Mouse (Mus musculus) embryo, embryonic 9.5 days (tissue): ENCODE measurements around the gene Larp7.

Source experiments
- DNase-seq: peaks from one replicate; pipeline ENCODE4 v3.0.0-alpha.2; 2017; ENCODE audit errors: extremely low spot score

Gene Larp7

DNA sequence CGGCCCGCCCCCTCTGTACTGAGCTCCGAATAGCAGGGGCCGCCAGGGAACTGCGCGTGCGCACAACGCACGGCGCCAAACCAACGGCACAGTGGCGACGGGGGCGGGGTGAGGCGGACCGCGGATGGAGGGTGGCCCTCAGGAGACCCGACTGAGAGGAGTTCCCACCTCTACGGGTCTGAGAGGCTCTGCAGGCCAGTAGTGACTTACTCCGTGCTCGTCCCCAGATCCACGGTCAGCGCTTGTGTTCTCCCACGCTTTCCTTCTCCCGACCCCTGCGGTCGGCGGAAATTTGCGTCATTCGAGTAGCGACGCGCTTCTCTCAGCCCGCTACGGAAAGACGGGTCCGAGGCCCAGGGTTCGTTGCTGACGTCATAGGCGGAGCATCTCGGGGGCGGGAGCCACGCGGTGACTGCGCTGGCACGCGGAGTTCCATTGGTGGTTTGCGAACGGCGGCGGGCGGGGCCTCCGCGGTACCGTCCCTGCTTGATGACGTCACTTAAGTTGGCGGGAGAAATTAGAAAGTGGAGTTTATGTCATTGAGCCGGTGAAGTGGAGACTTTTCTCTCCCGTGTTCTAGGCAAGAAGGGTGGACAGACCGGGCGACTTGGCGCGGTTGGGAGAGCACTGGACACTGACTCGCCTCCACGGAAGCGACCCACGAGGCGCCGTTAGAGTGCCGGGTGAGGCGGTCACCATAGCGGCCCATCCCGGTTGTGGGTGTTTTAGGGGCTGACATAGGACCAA is at the start of gene Larp7, which contains the start of gene Zgrf1:
Larp7 (minus strand) TSS at position 377 of the 747 bp plus-strand sequence.
Zgrf1 (plus strand) TSS at position 517 of the 747 bp plus-strand sequence.
- peak; percentile 98 for DNase-seq

DNA sequence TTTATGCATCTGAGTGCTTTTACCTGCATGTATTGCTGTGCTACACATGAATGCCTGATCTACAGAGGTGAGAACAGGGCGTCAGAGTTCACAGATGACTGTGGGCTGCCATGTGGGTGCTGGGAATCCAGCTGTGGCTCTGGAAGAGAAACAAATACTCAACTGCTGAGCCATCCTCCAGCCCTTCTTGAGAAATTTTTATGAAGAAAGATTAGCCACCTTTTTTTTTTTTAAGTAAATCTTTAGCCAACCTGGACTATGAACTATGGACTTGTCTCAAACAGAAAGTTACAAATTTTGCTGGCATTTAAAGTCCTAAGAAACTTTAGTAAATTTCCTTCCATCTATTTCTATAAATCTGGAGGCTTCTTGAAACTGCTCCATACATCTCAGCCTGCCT is 44.0 kb upstream of the Larp7 start:
- DNase-seq = no peak

DNA sequence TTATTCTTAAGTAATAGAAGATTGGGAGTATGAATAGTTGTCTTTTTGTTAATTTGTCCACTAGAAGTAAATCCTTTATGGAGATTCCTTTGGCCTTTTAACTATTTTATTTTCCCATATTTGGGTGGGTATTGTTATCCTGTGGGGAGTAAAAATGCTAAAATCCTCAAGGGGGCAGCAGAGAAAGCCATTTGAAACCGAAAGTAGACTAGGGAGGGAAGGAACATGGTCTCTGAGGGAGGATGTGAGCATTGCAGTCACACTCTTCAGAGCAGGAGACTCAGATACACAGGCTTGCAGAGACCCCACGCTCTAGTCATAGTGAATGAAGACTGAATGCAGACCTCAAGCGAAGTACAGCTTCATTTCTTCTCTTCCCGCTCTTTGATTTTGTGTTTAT is 19.4 kb upstream of the Larp7 start:
- DNase-seq = peak; percentile 42

DNA sequence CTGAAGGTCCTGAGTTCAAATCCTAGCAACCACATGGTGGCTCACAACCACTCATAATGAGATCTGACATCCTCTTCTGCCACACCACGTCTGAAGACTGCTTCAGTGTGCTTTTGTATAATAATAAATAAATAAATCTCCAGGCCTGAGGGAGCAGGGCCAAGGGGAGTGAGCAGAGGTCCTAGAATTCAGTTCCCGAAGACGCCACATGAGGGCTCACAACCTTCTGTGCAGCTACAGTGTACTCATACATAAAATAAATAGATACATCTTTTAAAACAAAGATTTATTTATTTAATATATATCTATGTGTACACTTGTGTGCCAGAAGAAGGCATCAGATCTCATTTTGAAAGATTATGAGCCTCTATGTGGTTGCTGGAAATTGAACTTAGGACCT is 12.0 kb upstream of the Larp7 start:
- DNase-seq = no peak

DNA sequence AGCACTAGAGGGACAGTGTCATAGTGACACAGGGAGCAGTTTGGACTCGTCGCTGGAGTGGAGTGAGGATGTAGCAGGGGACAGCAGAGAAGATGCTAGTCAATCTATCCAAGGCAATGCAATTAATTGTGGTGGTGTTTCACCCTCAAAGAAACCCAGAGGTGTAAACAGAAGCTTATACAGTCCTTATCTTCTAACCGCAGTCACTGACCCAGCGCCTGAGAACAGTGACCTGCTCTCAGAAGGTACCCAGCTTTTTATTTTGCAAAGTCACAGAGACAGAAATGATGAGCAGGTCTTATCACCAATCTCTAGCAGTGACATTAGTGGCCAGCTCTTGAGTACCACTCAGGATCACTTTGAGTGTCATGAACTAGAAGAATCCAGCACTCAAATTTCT is 9.8 kb upstream of the Larp7 start:
- DNase-seq = no peak

DNA sequence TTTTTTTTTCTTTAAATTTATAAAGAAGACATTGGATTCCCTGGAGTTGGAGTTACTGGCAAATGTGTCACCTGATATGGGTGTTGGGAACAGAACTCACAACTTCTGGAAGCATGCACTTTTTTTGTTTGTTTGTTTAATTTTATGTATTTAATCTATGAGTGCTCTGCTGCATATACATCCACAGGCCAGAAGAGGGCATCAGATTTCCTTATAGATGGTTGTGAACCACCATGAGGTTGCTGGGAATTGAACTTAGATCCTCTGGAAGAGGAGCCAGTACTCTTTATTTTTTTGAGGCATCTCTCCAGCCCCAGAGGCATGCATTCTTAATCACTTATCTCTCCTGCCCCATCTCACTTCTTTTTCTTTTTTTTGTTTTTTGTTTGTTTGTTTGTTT is 5.1 kb upstream of the Larp7 start:
- no peak for DNase-seq

DNA sequence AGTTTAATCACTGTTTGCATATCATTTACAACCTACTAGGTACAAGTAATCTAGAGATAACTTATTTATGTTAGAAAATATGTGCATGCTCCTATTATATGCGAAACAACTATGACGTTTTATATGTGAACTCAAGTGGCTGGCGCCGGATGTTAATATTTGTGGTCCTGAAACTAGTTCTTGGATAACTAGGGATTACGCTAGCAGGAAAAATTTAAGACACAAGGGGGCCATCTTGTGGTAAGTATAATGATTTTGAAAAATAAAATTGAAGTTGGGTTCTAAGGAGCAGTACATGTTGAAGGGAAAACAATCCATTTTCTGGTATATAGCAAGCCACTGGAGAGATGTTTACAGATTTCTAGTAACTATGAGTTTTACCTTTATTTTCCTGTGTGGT is 1.6 kb upstream of the Larp7 start:
- DNase-seq = no peak

DNA sequence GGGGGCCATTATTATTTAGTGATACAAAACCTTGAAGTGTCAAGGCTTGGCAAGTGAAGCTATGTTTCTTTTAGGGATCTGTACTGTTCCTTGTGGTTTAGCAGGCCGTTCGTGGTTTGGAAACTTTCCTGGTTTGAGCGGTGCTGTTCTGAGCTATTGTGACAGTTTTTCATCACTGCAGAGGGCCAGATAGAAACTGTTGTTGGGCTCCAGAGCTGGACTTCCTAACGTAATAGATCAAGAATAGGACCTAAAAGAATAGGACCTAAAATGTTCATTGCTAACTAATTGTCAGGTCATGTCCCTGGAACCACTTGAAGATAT is 533 bp upstream of the Larp7 start:
- no peak for DNase-seq

DNA sequence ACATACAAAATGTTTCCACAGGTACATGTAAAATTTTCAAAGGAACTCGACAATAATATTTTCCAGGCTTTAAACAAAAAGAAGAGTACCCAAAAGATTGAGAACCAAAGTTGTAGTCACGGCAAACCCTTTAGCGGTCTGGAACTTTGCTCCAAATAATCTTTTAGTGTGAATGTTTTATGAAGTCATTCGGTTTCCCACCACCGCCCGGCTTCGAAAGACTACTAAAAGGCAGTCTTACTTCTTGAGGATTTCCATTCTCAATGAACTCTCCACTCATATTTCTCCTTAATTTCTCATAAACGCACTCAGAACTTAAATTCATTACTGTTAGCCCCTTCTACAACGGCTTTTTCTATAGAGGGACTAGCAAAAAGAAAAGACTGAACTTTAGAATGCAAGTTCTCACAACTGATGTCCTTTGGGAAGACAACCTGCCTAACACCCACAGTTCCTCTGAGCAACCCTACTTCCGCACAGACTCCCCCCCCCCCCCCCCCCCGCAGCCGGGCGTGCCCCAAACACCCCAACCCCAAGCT is 646 bp downstream of the Larp7 start:
- DNase-seq = no peak

DNA sequence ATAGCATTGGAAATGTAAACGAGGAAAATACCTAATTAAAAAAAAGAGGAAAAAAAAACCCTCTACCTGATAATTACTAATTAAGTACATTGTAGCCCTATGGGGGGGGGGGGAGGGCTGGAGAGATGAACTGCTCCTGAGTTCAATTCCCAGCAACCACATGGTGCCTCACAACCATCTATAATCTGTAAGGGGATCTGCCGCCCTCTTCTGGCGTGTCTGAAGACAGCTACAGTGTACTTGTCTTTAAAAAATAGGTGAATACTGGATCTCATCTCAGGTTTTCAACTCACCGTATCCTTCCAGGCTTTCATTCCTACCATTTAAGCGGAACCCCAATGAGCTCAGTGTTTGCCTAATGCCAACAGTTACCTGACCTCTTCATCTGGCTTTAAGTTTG is 5.3 kb downstream of the Larp7 start:
- DNase-seq = peak; percentile 38

DNA sequence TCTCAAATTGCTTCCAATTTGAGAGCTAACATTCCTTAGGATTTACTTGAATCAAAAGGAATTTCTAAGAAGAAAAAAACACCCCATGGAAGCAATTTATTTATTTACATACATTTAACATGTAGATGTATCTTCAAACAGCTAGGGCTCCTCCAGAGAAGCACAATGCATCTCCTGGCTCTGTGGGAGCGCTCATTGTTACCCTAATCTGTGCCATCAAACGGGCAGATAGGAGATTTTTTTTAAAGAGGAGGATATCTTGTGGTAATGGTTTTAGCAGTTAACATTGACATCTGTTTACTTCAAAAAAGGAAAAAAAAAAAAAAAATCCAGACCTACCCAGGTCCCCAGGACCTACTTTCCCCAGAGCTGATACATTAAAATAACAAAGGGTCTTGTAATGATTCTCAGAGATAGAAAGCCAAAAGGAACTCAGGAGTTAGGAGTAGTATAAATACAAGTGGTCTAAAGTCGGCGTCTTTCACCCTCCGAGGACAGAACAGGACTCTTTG is 8.5 kb downstream of the Larp7 start:
- DNase-seq = no peak

DNA sequence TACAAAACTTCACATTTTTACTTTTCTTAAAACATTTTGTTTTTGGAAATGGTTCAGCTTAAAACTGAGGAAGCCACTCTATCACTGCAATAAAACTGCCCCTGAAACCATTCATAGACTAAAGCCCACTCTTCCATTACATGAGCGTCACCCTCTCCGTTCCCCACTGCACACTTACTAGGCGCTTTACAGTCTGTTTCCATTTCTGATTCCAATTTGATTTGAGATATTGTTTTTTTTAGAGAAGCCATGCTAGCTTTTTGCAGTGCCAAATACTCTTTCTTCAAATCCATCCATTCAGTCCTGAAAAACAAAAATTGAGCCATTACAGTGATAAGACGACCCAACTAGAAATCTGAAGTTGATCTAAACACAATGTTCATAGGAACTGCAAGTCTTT is 9.2 kb downstream of the Larp7 start:
- DNase-seq = no peak

DNA sequence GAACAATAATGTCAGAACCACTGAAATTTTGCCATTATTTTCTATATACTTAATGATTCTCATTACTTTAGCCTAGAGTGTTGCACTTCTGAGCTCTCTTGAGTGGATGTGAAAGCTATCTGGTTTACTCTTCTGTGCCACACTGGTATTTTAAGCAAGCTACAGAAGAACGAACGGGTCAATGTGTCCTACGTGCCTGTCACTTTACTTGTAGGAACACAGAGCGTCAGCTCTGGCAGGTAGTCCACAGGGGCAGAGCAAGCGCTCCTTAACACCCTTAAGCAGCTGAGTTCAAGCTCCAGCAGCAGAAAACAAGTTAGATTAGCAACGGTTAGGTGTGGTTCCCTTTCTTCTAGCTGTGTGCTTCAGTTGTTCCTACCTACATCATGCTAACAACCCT is 14.0 kb downstream of the Larp7 start:
- DNase-seq = no peak

DNA sequence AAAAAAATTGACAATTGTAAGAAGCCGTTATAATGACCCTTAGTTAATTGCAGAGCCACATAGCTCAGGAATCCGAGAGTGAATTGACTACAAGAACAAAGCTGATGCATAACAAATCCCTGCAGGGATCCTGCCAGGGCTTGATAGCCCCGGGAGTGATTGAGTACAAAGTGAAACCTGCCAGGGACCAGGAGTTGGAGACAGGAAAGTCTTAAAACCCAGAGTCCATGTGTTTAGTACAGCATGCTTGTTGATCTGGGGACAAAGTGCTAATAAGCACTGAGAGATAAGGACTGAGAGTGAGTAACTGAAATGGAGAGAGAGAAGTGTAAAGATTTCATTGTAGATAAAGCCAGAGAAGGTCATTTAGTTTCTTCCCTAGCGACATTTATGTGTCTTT is 22.9 kb downstream of the Larp7 start:
- no peak for DNase-seq

DNA sequence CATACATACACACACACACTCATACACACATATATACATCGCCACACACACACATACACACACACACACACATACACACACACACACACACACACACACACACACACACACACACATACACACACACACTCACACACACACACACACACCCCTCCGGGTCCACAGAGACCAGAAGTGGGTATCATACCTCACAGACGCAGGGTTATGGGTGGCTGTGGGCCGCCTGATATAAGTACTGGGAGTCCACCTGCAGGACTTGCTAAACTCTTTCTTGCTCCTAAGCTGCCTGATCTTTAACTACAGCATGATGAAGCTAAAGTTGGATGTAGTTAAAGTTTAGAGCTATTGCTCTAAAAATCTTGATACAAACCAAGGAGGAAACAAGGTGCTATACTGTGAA is 23.3 kb downstream of the Larp7 start:
- no peak for DNase-seq

DNA sequence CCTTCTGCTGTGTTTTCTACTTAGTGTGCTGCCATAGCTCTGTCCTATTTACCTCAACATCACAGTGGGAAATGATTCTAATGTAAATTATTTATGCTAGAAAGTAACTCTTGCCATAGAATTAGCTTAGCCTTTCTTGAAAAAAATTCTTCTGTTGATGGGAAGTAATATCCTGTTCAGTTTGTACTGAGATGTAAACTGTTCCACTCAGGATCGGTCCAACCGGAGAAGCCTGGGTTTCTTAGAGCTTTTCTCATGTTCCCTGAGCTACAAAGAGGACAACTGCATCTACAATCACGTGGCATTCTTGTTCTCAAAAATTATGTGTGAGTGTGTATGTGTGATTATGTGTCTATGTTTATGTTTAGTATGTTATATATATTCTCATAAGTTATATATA is 23.9 kb downstream of the Larp7 start:
- no peak for DNase-seq

DNA sequence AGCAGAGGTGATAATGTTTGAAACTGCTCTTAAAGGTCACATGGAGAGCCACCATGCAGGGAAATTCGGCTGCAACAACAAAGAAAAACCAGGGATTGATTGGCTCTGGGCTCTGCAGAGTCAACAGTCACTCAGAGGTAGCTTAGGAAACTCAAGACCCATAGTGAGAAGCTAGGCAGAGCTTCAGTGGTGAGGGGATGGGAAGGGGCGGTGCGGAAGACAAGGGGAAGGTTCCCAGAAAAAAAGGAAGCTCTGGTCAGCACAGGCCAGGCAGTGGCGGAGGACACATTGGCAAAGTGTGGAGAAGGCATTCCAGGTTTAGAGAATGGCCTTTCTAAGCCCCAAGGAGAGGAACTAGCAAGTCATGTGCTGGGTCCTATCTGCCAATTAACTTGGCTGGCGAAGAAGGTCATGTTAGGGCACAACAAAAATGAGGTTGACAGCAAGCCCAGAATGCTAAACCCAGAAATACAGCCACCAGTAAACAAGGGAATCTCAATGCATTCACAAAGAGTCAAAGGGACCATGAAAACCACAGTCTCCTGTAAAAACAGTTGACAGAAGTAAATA is 25.6 kb downstream of the Larp7 start:
- DNase-seq = no peak

DNA sequence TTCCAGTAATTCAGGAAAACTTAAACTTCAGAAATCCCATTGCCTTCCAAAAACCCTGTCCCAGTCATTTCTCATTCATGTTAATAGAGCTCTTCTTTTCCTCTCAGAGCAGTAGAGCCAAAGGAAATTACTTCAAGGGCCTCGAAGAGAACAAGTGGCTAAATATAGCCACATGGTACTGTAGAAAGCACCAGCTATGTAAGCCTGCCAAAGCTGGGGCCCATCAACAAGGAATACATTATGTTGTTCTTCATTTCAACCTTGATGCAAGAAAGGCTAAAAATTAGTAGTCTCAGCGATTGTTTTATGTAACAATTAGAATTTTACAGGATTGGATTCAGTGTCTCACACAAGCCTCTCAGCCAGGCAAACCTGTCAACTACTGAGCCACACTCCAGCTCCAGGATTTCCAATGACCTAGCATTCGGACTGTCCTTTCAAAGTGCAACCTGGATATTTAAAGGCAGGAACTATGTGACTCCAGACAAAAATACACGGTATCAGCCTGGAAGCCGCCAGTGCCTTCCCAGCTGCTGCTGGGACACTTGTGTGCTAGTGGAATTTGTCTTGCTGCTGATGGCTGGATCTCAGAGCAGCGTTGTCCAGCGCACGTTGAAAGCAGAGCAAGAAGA is 27.8 kb downstream of the Larp7 start:
- no peak for DNase-seq

DNA sequence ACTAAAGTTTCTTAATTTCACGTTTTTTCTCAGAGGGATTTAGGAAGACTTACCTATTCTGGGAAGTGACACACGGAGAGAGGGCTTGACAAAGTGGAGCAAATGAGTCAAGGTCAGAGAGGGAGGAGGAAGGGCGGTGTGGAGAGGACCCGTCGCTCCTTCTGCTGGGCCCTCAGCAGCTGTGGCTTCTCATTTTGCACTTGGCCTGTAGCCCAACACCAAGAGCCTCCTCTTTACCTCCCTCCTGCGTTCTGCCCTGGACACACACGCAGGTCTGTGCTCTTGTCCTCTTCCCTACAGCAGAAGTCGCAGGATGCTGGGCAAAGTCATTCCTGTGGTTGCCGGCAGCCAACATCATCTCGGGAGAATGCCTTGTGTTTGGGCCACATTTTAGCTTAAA is 32.0 kb downstream of the Larp7 start:
- no peak for DNase-seq

DNA sequence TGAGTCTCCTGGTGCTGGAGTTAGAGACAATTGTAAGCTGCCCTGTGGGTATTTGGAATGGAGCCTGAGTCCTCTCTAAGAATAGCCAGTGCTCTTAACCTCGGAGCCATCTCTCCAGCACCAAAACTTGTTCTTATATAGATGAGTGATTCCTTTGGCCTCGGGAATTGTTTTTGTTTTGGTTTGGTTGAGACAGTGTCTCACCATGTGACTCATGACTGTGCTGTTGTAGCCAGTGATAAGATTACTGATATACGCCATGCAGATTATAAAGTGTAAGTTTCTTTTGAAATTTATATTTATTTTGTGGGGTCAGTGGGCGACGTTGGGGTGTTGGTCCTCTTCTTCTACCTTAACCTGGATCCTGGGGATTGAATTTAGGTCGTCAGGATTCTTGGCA is 32.8 kb downstream of the Larp7 start:
- no peak for DNase-seq

DNA sequence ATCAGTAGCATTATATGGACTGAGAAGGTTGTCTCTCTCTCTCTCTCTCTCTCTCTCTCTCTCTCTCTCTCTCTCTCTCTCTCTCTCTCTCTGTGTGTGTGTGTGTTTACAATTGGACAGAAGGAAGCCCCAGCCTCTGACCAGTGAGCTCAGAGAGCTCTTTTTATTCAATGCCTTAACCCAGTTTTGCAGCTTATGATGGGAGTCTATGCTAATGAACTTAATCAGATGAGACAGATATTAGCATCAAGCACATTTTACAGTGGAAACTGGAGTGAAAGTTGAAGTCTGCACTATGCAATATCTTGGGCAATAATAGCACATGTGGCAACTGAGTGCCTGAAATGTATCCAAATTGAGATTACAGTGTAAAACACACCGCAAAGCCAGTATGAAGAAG is 37.9 kb downstream of the Larp7 start:
- no peak for DNase-seq

DNA sequence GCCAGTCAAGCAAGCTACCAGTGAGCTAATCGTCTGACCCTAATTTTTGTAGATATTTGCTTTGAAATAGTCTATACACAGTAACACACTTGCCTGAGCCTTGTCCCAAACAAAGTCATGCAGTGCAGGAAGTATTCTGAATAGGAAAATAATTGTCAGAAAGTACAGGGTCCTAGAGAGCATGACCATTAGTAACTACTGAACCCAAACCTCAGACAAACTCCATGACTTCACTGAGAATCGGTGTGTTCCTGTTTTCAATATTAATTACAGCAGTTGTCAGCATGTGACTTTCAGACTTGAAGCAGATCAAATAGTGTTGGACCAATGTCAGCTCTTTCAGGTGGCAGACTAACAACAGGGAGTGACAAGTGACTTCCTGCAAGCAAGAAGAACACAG is 39.5 kb downstream of the Larp7 start:
- no peak for DNase-seq

DNA sequence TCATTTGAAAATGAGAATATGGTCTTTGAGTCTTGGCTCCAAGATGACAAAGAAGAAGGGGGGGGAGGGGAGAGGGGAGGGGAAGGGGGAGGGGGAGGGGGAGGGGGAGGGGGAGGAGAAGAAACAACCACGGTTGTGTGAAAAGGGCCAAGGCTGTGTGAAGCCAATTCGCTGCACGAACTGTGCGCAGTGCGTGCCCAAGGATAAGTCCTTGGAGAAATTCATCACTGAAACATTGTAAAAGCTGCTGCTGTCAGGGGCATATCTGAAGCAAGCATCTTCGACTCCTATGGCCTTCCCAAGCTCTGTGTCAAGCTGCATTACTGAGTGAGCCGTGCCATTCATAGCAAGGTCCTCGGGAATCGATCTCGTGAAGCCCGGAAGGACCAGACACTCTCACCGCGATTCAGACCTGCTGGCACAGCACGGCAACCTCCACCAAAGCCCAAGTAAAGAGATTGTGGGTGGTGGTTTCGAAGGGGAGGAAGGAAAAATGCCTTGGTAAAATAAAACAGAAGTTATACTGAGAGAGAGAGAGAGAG is 40.3 kb downstream of the Larp7 start:
- no peak for DNase-seq
